Mouse (Mus musculus): ENCODE measurements around the gene Rnf40. TPM values are rescaled to one million over a fixed set of nuclear protein-coding genes. Genes with fewer than 3 reads are reported as not detected.

Rnf40 gene
- total RNA-seq, 1 experiment from 2014 or later: 56.0 TPM

DNA sequence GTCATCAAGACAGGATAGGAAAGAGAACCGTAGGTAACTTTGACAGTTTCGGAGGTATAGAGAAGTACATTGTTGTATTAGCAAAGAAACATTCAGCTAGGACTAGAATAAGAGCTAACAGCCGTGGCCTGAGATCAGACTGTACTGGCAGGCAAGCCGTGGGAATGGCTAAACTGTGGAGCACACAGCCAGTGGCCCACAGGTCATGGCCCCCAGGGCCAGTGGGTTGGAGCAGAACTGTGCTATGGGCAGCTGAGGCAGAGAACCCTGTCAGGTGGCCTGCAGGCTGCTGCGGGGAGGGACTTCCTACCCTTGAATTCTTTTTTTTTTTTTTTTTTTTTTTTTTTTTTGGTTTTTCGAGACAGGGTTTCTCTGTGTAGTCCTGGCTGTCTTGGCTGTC is 60.6 kb downstream of the Rnf40 start:
- no peak for DNase-seq

DNA sequence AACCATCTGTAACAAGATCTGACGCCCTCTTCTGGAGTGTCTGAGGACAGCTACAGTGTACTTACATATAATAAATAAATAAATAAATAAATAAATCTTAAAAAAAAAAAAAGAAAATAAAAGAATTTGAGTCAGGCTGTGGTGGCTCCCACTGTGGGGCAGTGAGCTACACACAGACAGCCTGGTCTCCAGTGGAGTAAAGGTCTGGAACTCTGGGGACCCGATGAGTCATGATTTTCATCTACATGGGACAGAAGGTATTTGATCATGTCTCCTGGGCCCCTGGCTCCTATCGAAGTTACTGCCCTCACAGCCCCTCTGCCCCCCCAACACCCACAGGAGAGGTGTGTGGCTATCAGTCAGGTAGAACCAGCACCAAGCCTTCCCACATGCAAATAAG is 63.1 kb downstream of the Rnf40 start:
- DNase-seq: no peak

DNA sequence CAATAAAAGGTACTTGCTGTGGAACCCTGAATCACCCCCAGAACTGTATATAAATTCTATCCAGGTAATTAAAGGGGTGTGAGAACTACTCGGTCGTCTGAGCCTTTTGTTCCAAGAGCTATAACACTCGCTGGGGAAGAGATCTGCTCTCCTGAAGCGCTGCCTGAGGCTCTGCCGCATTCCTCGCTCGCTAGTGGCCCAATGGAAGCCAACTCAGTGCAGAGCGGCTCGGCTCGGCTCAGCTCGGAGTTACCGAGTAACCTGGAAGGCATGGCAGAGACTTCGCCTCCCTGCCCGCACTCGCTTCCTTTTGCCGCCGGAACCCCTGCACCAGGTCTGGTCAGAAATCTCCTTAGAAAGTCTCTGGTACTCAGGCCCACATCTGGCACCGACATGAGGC is 63.5 kb downstream of the Rnf40 start:
- DNase-seq: no peak

DNA sequence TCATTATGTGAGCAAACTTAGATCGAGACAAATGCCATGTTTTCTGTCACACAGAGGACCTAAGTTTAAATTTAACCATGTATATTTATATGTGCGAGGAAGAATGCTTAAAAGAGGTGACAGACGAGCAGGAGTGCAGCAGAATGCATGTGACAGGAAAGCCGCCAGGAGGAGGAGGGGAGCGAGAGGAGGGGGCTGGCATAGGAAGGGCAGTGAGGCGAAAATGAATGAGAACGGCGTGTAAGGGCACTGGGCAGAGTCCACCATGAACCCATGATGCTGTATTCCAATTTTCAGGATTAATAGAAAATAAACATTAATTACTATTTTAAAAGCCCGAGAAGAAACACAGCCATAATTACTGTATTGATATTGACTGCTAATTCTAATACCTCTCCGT is 65.8 kb downstream of the Rnf40 start:
- no peak for DNase-seq

Other genes with a start within 250 kb of the Rnf40 start
- 31.2 and 33.3 TPM in 2 replicates for gene Zfp768, start 243.2 kb upstream of the Rnf40 start, total RNA-seq (2021)
- 8.7 and 10.0 TPM in 2 replicates for gene Zfp747, start 212.7 kb upstream of the Rnf40 start, total RNA-seq (2021)
- 3.3 and 5.3 TPM in 2 replicates for gene 9130019O22Rik, start 201.6 kb upstream of the Rnf40 start, total RNA-seq (2021)
- gene E430018J23Rik, start 195.1 kb upstream of the Rnf40 start, total RNA-seq (2021): 8.5 and 9.4 TPM in 2 replicates
- gene Zfp764, start 181.9 kb upstream of the Rnf40 start, total RNA-seq (2021): 6.4 and 6.8 TPM in 2 replicates
- 8.9 and 11.9 TPM in 2 replicates for gene Zfp688, start 166.7 kb upstream of the Rnf40 start, total RNA-seq (2021)
- gene Zfp689, start 139.6 kb upstream of the Rnf40 start, total RNA-seq (2021): 3.5 and 5.0 TPM in 2 replicates
- 42.0 and 51.8 TPM in 2 replicates for gene Prr14, start 129.2 kb upstream of the Rnf40 start, total RNA-seq (2021)
- 61.8 and 76.5 TPM in 2 replicates for gene Fbrs, start 109.6 kb upstream of the Rnf40 start, total RNA-seq (2021)
- 88.8 and 95.3 TPM in 2 replicates for gene Srcap, start 76.8 kb upstream of the Rnf40 start, total RNA-seq (2021)
- 21.9 and 23.8 TPM in 2 replicates for gene Gm42715, start 69.2 kb upstream of the Rnf40 start, total RNA-seq (2021)
- not detected in 2 replicates for gene Tmem265, start 27.4 kb upstream of the Rnf40 start, total RNA-seq (2021)
- gene Phkg2, start 15.4 kb upstream of the Rnf40 start, total RNA-seq (2021): 36.6 and 44.4 TPM in 2 replicates
- 7.5 and 10.7 TPM in 2 replicates for gene Ccdc189, start 172 bp upstream of the Rnf40 start, total RNA-seq (2021)
- gene Zfp629, start 27.0 kb downstream of the Rnf40 start, total RNA-seq (2021): 21.6 and 26.4 TPM in 2 replicates
- gene Bcl7c, start 120.2 kb downstream of the Rnf40 start, total RNA-seq (2021): 64.8 and 69.2 TPM in 2 replicates
- gene Ctf1, start 124.0 kb downstream of the Rnf40 start, total RNA-seq (2021): 4.7 and 5.1 TPM in 2 replicates
- gene Ctf2, start 143.4 kb downstream of the Rnf40 start, total RNA-seq (2021): not detected in 2 replicates
- gene Fbxl19, start 155.8 kb downstream of the Rnf40 start, total RNA-seq (2021): 12.8 and 14.5 TPM in 2 replicates
- gene Orai3, start 181.0 kb downstream of the Rnf40 start, total RNA-seq (2021): 28.1 and 28.3 TPM in 2 replicates
- gene Setd1a, start 187.9 kb downstream of the Rnf40 start, total RNA-seq (2021): 37.7 and 46.2 TPM in 2 replicates
- 0.38 and 0.44 TPM in 2 replicates for gene Gm49388, start 196.8 kb downstream of the Rnf40 start, total RNA-seq (2021)
- gene Hsd3b7, start 211.8 kb downstream of the Rnf40 start, total RNA-seq (2021): 38.0 and 69.3 TPM in 2 replicates
- gene Stx4a, start 235.5 kb downstream of the Rnf40 start, total RNA-seq (2021): 84.5 and 85.0 TPM in 2 replicates
- gene Stx1b, start 235.8 kb downstream of the Rnf40 start, total RNA-seq (2021): 7.8 and 9.9 TPM in 2 replicates